Mouse (Mus musculus) frontal cortex, postnatal 10 days (tissue): ENCODE measurements around the gene R3hdml.
A peak's percentile ranks its signal among the peaks of the same experiment; 100 is the strongest.
"Not testable (repeated sequence)": the region's sequence is repeated elsewhere in the genome, so short reads cannot be mapped to it uniquely, and the experiment has no call there.

Source experiments
- DNase-seq, 2 experiments: peaks; one replicate each; pipeline ENCODE4 v3.0.0; 2022; ENCODE audit warnings: low spot score in 2 of 2, mixed read lengths in 1 of 2

The R3hdml gene

DNA sequence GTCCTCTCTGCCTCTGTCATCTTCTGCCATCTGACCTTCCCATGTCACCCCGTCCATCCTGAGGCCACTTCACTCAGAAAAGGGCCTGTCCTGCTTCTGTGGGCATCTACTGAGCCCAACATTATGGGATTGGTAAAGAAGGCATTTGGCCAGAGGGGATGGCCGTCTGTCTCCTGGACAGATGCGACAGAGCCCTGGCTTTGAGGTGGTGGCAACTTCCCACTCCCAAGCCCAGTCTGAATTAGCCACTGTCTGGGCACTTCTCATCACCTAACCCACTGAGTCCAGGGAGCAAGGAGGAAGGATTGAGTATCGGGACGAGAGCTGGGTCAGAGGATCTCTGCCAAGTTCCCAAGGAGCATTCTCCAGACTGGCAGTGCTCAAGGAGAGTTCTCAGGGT is at the start of gene R3hdml:
Gene R3hdml (plus strand): TSS at position 301 of the 400 bp plus-strand sequence.
- DNase-seq = no peak

DNA sequence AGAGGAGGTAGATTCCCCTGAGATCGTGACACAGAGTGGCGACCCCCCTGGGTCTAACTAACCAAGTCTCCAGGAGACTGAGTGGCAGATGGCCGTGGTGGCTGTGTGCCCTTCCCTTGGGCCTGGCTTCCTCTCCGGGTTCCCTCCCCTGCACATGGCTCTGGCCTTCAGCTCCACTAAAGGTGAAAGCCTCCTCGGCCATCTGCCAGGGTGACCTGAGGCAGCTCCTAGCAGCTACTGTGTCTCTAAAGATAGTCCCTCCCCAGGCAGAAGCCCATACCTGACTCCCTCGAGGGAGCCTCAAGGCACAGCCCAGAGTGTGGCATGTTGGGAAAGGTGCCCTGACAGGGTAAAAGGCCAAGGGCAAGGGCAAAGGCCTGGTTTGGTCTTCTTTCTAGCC is 48.6 kb upstream of the R3hdml start:
- no peak for DNase-seq

- no peak for DNase-seq
These were observed 48.1 kb upstream of the R3hdml start for GRCm38 (mm10) chr2:163444017-163444416.

GRCm38 (mm10) chr2:163447375-163447774 is 44.7 kb upstream of the R3hdml start:
- no peak for DNase-seq

DNA sequence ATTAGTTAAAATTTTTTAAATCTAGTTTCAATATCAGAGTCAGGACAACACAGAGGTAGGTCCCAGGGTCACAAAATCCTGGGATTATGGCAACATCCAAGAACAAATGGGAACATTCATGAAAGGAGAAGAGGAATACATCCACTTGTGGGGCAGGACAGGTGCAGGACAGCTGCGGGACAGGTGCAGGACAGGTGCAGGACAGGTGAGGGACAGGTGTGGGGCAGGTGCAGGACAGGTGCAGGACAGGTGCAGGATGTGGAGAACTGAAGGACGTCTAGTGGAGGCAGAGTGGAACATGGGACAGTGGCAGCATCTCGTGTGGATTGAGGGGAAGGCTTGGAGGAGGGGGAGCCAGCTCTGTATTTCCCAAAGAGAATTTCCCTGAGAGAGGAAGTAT is 42.8 kb upstream of the R3hdml start:
- DNase-seq = no peak

- no peak for DNase-seq
These were observed 41.3 kb upstream of the R3hdml start for GRCm38 (mm10) chr2:163450668-163451295.

DNA sequence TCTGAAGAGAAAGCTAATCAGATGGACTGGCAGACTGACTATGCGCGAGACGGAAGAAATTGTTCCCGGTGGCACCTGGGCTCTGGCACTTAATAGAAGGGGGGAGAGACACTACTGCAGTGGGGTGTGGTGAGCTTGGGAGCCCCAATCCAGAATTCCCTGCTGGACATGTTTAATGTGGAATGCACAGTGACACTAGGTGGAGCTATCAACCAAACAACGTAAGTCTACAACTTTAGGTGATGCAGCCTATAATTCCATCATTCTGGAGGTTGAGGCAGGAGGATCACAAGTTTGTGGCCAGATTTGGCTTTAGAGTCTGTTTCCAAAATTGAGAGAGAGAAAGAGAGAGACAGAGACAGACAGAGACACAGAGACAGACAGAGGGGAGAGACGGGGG is 39.4 kb upstream of the R3hdml start:
- DNase-seq = no peak

GRCm38 (mm10) chr2:163453378-163453777 is 38.7 kb upstream of the R3hdml start:
- DNase-seq = no peak

- peak in 1 of 2 experiments; percentile 7 for DNase-seq
These were observed 33.4 kb upstream of the R3hdml start for GRCm38 (mm10) chr2:163458539-163459265.

- no peak for DNase-seq
These were observed 32.7 kb upstream of the R3hdml start for GRCm38 (mm10) chr2:163459380-163459779.

DNA sequence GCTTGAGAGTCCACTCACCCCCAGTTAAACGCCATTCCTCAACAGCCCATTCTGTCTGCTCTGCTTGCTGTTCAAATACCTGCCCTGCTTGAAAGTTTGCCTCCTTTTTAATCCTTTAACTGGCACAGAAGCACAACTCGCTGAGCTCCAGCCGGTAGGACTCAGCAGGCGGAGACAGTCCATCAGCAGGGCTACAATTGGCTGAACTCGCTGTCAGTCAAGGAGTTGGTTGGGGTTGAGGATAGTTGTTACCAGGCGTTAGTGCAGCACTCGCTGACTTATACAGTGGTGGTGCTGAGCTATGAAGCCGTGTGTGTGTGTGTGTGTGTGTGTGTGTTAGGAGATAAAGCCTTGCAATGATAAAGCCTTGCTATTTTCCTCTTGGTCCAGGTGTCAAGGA is 31.5 kb upstream of the R3hdml start:
- DNase-seq = no peak

GRCm38 (mm10) chr2:163461307-163461706 is 30.8 kb upstream of the R3hdml start:
- DNase-seq = not testable (repeated sequence)

- no peak for DNase-seq
These were observed 29.7 kb upstream of the R3hdml start for GRCm38 (mm10) chr2:163462386-163462785.

DNA sequence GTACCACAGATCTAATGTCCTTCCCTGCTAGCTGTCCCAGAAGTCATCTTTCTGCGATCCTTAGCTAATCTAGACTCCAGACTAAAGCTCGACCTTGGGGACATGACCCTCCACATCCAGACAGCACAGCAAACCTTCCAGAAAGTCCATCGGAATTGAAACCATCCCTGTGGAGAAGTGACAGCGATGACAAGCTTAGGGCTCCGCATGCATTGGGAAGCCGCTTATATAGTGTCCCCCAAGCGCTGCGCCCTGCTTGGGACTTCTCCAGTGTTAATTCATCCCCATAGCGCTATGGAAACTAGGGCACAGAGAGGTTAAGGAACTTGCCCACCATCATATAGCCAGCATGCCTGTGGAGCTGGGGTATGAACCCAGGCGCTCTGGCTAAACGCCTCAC is 29.3 kb upstream of the R3hdml start:
- DNase-seq = no peak

DNA sequence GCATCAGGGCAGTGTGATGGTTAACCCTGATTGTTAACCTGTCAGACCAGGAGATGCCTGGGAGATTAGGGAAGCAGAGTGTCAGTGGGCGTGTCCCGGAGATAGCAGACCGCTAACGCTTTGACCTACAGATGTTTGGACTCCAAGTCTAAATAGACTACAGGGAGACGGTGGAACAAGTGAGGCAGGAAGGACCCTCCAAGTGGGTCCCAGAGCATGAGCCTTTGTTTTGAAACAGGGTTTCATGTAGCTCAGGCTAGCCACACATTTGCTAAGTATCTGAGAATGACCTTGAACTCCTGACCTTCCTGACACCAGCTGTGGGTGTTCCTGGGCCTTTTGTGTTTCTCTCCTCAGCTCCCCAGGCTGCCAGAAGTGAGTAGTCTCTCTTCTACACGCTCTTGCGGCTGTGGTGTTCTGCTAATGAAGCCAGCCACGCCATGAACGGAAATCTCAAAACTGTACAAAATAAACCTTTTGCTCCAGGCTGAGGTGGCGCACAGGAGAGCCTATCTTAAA is 28.8 kb upstream of the R3hdml start:
- DNase-seq = no peak

DNA sequence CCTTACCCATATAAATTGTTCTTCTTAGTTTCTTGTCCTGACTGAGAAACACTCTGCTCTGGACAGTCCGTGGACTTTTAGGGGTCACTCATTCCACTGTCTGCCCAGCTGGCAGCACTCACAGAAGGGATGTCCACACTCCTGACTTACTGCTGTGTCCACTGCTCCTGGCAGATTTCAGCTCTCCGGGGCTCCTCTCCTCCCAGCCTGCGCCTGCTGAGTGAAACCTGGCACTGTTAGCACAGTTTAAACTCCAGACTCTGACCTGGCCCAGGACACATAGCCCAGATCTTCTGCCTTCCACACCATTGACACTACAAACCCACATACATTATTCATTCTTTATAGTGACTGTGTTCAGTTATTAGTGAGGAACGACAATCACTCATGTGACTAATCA is 28.1 kb upstream of the R3hdml start:
- no peak for DNase-seq

DNA sequence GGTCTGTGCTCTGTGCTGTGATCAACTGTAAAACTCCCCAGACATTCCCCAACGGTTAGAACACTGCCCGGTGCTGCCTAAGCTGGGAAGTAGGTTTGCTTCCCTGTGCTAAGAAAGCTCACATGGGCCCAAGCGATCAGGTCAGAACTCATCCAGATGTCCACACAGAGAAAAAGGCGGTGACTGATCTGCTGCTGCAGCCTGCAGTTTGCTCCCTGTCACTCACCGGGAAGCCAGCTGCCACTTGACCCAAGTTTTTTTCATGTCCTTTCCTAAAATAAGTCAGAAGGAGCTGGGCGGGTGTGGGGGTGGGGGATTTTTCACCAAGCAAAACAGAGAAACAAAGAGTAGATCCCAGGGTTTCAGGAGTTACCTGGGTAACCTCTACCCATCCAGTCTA is 27.6 kb upstream of the R3hdml start:
- DNase-seq = no peak

DNA sequence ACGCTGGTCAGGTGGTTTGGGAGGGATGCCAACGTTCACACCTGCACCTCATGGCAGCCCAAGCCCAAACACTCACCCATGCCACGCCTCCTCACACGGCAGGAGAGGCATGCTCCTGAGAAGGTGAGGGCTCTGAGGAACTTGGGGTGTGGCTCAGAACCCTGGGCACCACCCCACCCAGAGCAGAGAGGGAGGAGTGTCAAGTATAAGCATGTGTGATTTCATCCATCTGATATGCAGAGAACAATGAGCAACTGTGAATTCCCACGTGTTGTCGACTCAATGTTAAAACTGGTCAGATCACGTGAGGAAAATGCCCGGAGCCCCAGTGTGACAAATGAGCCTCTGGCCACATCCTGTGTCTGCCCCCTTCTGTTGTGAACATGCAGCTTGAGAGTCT is 25.3 kb upstream of the R3hdml start:
- no peak for DNase-seq

DNA sequence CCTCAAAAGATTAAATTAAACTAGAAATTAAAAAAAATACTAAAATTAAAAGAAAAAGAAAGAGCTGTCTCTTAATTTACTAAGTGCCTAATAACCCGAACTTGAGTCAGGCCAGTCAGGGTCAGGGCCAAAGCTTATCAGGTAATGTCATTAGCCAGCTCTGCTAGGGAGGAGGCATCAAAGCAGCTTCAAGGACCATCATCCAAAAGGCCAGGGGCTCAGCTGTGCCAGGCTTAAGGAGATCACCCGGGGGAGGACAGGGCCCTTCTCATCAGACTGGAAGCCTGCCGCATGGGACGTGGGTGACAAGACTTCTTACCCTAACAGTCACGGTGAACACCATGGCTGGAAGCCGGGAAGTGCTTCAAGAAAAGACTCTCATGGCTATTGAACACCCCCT is 24.5 kb upstream of the R3hdml start:
- DNase-seq = no peak

GRCm38 (mm10) chr2:163468866-163469265 is 23.3 kb upstream of the R3hdml start:
- no peak for DNase-seq

GRCm38 (mm10) chr2:163469711-163470110 is 22.4 kb upstream of the R3hdml start:
- no peak for DNase-seq

GRCm38 (mm10) chr2:163471136-163471535 is 21.0 kb upstream of the R3hdml start:
- DNase-seq = no peak

- DNase-seq = no peak
These were observed 20.2 kb upstream of the R3hdml start for GRCm38 (mm10) chr2:163471710-163472465.
